Mouse (Mus musculus): Measurements from ENCODE around the gene 4930548H24Rik. TPM values are rescaled to one million over a fixed set of nuclear protein-coding genes. Genes with fewer than 3 reads are reported as not detected.

Gene 4930548H24Rik
- polyA plus RNA-seq, 1 experiment from 2014 or later: 0.13 TPM

Other genes with a start within 250 kb of the 4930548H24Rik start
- 165 and 166 TPM in 2 replicates for gene Nrbp1, start 244.9 kb upstream of the 4930548H24Rik start, polyA plus RNA-seq (2015; fragmentation: Nextera tagmentation; extraction: Ambion mirVana)
- gene Gm9970, start 244.5 kb upstream of the 4930548H24Rik start, polyA plus RNA-seq (2015; fragmentation: Nextera tagmentation; extraction: Ambion mirVana): 0.38 and 0.48 TPM in 2 replicates
- 16.1 and 21.3 TPM in 2 replicates for gene Krtcap3, start 234.0 kb upstream of the 4930548H24Rik start, polyA plus RNA-seq (2015; fragmentation: Nextera tagmentation; extraction: Ambion mirVana)
- 37.8 and 45.0 TPM in 2 replicates for gene Ift172, start 194.6 kb upstream of the 4930548H24Rik start, polyA plus RNA-seq (2015; fragmentation: Nextera tagmentation; extraction: Ambion mirVana)
- gene Fndc4, start 189.7 kb upstream of the 4930548H24Rik start, polyA plus RNA-seq (2015; fragmentation: Nextera tagmentation; extraction: Ambion mirVana): 83.5 and 84.4 TPM in 2 replicates
- 0.14 and 0.28 TPM in 2 replicates for gene Gckr, start 188.3 kb upstream of the 4930548H24Rik start, polyA plus RNA-seq (2015; fragmentation: Nextera tagmentation; extraction: Ambion mirVana)
- 65.0 and 70.5 TPM in 2 replicates for gene Zfp512, start 33.3 kb upstream of the 4930548H24Rik start, polyA plus RNA-seq (2015; fragmentation: Nextera tagmentation; extraction: Ambion mirVana)
- gene Gpn1, start 9.0 kb downstream of the 4930548H24Rik start, polyA plus RNA-seq (2015; fragmentation: Nextera tagmentation; extraction: Ambion mirVana): 72.5 and 81.6 TPM in 2 replicates
- 37.0 and 38.6 TPM in 2 replicates for gene Slc4a1ap, start 41.3 kb downstream of the 4930548H24Rik start, polyA plus RNA-seq (2015; fragmentation: Nextera tagmentation; extraction: Ambion mirVana)
- gene Supt7l, start 42.1 kb downstream of the 4930548H24Rik start, polyA plus RNA-seq (2015; fragmentation: Nextera tagmentation; extraction: Ambion mirVana): 30.8 and 31.2 TPM in 2 replicates
- 259 and 285 TPM in 2 replicates for gene Mrpl33, start 111.2 kb downstream of the 4930548H24Rik start, polyA plus RNA-seq (2015; fragmentation: Nextera tagmentation; extraction: Ambion mirVana)
- 3.1 and 3.3 TPM in 2 replicates for gene Rbks, start 211.9 kb downstream of the 4930548H24Rik start, polyA plus RNA-seq (2015; fragmentation: Nextera tagmentation; extraction: Ambion mirVana)
- gene Babam2, start 211.9 kb downstream of the 4930548H24Rik start, polyA plus RNA-seq (2015; fragmentation: Nextera tagmentation; extraction: Ambion mirVana): 45.4 and 47.9 TPM in 2 replicates